Mouse (Mus musculus) mammary gland, adult 2 months (tissue): ENCODE results near the gene Asphd1. TPM values are rescaled to one million over a fixed set of nuclear protein-coding genes. Genes with fewer than 3 reads are reported as not detected.

Experiments
- polyA plus RNA-seq: library from polyadenylated mRNA; depleted of rRNA; stranded (reverse); fragments of >200 nt; gene quantifications from 2 replicates; pipeline ENCODE4 v1.2.3, GENCODE M21; 2012; ENCODE audit warnings: low replicate concordance; rRNA removed

The Asphd1 gene
- polyA plus RNA-seq = 0.20 and 0.35 TPM in 2 replicates

DNA sequence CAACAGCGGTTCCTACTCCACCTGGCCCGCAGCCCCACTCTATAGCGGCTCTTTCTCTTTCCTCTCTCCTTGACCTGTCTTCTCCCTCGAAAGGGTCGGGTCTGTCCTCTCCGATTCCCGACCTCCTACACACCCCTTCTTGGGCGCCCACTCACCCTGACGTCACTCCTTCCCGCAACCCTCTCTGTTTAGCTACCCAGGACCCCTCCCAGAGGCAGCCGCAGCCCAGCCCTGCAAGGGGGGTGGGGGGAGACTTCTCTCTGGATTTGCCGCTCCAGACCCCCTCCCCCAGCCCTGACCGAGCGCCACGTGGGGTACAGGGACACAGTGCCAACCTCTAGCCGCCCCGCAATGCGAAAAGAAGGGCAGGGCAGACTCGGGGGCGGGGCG, at the start of gene Asphd1:
Gene Asphd1, minus strand, starts transcription at position 180 of the 390 bp plus-strand sequence.

DNA sequence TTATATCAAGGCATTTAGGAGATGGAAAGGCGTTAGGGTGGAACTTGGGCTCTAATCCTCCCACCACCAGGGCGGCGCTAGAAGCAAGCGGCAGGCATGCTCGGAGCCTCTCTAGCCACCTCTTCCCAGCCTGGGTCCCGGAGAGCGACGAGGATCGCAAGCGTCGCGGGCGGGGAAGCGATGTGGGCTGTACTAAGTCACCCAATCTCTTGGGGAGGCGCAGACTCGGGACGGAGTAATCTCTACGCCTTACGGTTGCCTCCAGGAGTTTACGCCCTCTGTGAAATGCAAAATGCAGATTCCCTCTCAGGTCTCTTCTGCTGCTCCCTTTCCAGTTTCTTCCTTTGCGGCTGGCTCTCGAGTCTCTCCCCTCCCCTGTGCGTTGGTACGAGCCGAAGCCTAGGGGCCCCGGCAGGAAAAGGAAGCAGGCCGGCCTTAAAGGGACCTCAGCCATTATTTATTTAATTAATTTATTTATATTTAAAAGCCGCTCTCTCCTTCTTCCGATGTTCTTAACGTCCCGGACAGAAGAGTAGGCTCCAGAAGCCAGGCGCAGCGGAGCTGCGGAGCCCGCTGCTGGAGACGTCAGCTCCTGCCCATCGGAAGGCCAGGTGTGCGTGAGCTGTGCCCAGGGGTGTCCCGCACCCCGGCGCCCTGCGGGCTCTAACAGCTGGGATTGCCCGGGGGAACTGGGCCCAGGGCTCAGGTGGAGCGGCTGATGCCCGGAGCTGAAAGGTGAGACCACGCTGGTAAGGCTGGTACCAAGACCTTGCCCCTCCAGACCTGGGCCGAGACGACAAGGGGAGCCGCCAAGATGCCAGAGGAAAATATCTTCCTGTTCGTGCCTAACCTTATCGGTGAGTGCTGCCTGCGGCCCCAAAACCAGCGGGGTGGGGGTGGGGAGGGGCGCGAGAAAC, 26.8 kb upstream of the Asphd1 start, which contains the start of gene Cdiptos:
Gene Cdiptos, minus strand, starts transcription at position 149 of the 917 bp plus-strand sequence.

DNA sequence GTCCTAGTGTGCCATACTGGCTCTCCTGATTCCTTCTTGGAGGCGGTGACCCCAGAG, 26.3 kb upstream of the Asphd1 start, which contains the start of gene Cdipt:
Gene Cdipt, plus strand, starts transcription at position 22 of the 57 bp plus-strand sequence.

DNA sequence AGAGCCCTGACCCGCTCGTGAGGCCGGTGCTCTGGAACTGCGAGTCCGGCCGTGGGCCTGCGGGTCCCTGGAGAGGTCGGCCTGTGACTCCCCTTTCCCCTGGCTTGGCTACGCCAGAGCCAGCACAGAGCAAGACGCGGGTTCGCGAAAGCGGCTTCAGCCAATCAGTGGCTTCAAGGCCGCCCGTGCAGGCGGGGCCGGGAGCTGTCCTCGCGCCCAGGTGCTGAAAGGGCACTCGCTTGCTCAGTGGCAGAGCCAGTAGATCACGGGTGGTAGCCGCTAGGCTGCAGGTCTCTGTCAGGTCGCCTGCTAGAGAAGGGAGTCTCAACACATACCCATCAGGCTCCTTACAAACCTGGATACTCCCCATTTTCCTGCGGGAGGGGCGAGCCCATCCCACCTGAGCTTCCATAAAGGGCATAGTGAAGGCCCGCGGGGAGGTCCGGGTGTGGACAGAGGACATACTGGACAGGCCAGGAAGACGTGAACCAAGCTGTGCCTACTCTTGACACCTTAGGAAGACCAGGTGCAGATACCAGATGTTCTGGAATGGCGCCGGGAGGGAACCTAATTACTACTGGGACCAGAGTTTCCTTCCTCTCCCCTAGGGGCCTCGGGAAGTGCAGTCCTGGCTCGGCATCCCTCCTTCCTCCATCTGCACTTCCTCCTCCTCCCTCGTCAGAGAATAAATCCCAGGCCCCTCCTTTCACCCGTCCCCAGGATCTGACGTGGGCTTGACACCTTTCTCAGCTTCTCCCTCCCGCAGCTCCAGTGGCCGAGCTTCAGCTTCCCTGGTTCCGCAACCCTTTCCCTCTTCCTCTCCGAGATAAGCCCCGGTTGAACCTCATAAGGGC, 638 bp upstream of the Asphd1 start, which contains the start of gene Sez6l2:
Gene Sez6l2, plus strand, starts transcription at position 771 of the 854 bp plus-strand sequence.

DNA sequence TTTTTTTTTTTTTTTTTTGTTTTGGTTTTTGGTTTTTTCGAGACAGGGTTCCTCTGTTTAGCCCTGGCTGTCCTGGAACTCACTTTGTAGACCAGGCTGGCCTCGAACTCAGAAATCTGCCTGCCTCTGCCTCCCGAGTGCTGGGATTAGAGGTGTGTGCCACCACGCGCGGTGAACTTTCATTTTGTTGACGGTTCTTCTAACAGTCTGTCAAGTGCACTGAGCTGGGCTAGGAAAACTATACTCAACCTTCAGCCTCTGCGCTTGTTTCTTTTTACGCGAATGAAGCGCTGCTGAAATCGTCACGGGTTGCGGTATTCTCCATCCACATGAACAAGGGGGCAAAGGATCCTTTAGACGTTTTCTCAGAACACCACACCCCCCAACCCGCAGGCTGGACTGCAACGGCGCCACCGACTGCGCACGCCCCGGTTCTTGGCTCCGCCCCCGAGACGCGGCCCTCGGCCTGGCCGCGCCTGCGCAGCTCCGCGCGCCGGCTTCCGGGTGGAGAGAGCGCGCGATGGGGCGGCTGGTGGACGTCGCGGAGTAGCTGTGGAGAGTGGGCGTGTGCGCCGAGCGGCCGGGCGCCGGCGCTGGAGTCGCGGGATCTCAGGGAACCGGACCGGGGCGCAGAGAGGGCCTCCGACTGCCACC, 20.9 kb downstream of the Asphd1 start, which contains the start of gene Kctd13:
Gene Kctd13, plus strand, starts transcription at position 496 of the 654 bp plus-strand sequence.

DNA sequence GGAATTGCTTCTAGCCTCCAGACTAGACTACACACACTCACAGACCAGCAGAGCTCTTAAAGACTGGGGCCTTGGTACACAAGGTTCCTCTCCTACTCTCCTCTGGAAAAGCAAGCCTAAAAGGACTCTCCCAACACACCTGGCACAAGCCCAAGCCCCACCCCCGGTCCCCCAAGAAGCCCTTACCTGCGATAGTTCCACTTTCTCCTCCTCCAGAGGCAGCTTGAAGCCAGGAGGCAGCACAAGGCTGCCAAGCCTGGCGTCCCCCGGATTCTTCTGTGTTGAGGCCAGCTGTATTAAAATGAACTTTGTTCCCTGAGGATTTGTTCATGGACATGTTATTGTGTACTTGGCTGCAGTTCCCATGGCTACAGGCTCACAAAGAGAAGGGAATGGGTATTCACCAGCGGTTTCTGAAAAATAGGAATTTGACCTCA, 26.7 kb downstream of the Asphd1 start, which contains the start of gene Tmem219:
Gene Tmem219, minus strand, starts transcription at position 294 of the 437 bp plus-strand sequence.

Other genes with a start within 250 kb of the Asphd1 start
- gene Coro1a, start 241.8 kb downstream of the Asphd1 start, polyA plus RNA-seq = 442 and 1,092 TPM in 2 replicates
- 204 and 252 TPM in 2 replicates for gene Mapk3, start 190.0 kb downstream of the Asphd1 start, polyA plus RNA-seq
- gene Gdpd3, start 183.2 kb downstream of the Asphd1 start, polyA plus RNA-seq = 40.1 and 57.3 TPM in 2 replicates
- 391 and 922 TPM in 2 replicates for gene Ypel3, start 172.6 kb downstream of the Asphd1 start, polyA plus RNA-seq
- gene Tbx6, start 168.1 kb downstream of the Asphd1 start, polyA plus RNA-seq = 11.6 and 16.3 TPM in 2 replicates
- 180 and 199 TPM in 2 replicates for gene Ppp4c, start 157.1 kb downstream of the Asphd1 start, polyA plus RNA-seq
- gene Fam57b, start 151.9 kb downstream of the Asphd1 start, polyA plus RNA-seq = 44.5 and 50.4 TPM in 2 replicates
- not detected in 2 replicates for gene 4930451I11Rik, start 117.9 kb downstream of the Asphd1 start, polyA plus RNA-seq
- gene Doc2a, start 102.2 kb downstream of the Asphd1 start, polyA plus RNA-seq = 0.04 TPM in 1 of 2 replicates, not detected in the other
- gene Hirip3, start 87.6 kb downstream of the Asphd1 start, polyA plus RNA-seq = 2.8 and 3.3 TPM in 2 replicates
- gene Ino80e, start 87.2 kb downstream of the Asphd1 start, polyA plus RNA-seq = 67.6 and 89.1 TPM in 2 replicates
- gene Taok2, start 64.9 kb downstream of the Asphd1 start, polyA plus RNA-seq = 75.5 and 171 TPM in 2 replicates
- 96.1 and 130 TPM in 2 replicates for gene Tmem219, start 26.7 kb downstream of the Asphd1 start, polyA plus RNA-seq
- 24.1 and 31.6 TPM in 2 replicates for gene Kctd13, start 20.7 kb downstream of the Asphd1 start, polyA plus RNA-seq
- gene Sez6l2, start 981 bp upstream of the Asphd1 start, polyA plus RNA-seq = 3.1 and 3.5 TPM in 2 replicates
- 251 and 278 TPM in 2 replicates for gene Cdipt, start 26.3 kb upstream of the Asphd1 start, polyA plus RNA-seq
- gene Cdiptos, start 26.5 kb upstream of the Asphd1 start, polyA plus RNA-seq = 0.82 and 3.2 TPM in 2 replicates
- 90.2 and 123 TPM in 2 replicates for gene Mvp, start 65.0 kb upstream of the Asphd1 start, polyA plus RNA-seq
- 2.4 and 3.3 TPM in 2 replicates for gene Pagr1b, start 66.9 kb upstream of the Asphd1 start, polyA plus RNA-seq
- gene Pagr1a, start 67.8 kb upstream of the Asphd1 start, polyA plus RNA-seq = 0.93 and 1.2 TPM in 2 replicates
- gene Gm42742, start 71.5 kb upstream of the Asphd1 start, polyA plus RNA-seq = 26.4 and 46.4 TPM in 2 replicates
- gene Prrt2, start 71.6 kb upstream of the Asphd1 start, polyA plus RNA-seq = 22.2 and 31.3 TPM in 2 replicates
- gene Maz, start 77.5 kb upstream of the Asphd1 start, polyA plus RNA-seq = 126 and 431 TPM in 2 replicates
- 1.8 and 2.1 TPM in 2 replicates for gene Kif22, start 92.9 kb upstream of the Asphd1 start, polyA plus RNA-seq
- 0.34 TPM in 1 of 2 replicates, not detected in the other for gene Zg16, start 137.7 kb upstream of the Asphd1 start, polyA plus RNA-seq
- gene AI467606, start 141.8 kb upstream of the Asphd1 start, polyA plus RNA-seq = 52.3 and 188 TPM in 2 replicates
- 7.9 and 9.5 TPM in 2 replicates for gene Qprt, start 172.6 kb upstream of the Asphd1 start, polyA plus RNA-seq
- 27.8 and 37.7 TPM in 2 replicates for gene Spn, start 188.2 kb upstream of the Asphd1 start, polyA plus RNA-seq
- 20.9 and 26.3 TPM in 2 replicates for gene Cd2bp2, start 246.5 kb upstream of the Asphd1 start, polyA plus RNA-seq